Mouse (Mus musculus) thymus, adult 2 months (tissue): Measurements from ENCODE around the gene Tuba3a.

Experiments
- CTCF ChIP-seq: fragments of 200-500 bp; IDR thresholded peaks from 2 replicates; pipeline ENCODE4 v1.5.1; 2012; ENCODE audit warnings: mild to moderate bottlenecking, control low read depth, low read length, moderate library complexity, borderline replicate concordance; ENCODE audit not compliant: control insufficient read depth, poor library complexity, insufficient read depth; ENCODE audit errors: extremely low read depth
- POLR2A ChIP-seq: fragments of 200-500 bp; IDR thresholded peaks from 2 replicates; pipeline ENCODE4 v1.6.1; 2012; ENCODE audit warnings: mild to moderate bottlenecking, low read length, control low read depth, moderate library complexity; ENCODE audit not compliant: control insufficient read depth, poor library complexity, insufficient read depth; ENCODE audit errors: extremely low read depth

DNA sequence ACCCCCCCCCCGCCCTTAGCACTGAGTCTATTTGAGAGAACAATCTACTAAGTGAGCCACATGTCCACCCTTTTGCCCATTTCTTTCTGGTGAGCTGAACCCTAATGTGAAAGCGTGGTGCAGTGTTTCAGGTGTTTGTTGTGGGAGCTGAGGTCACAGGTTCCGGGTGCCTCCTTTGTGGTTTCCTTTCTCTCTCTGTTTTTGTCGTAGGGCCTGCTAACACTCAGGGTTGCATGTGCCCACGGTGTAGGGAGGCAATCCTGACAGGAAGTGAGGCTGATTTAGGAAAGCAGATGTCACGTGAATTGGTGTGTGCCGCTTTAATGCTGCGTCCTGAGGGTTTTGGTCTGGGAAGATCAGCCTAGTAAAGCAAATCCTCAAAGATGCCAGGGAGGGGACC, 44.3 kb downstream of the Tuba3a start:
- TF ChIP-seq POLR2A (no peak), CTCF (no peak)
